Mouse (Mus musculus) kidney, postnatal 0 days (tissue): Measurements from ENCODE around the gene Ccdc12. TPM values are rescaled to one million over a fixed set of nuclear protein-coding genes. Genes with fewer than 3 reads are reported as not detected.

Source experiments
- ATAC-seq: fragments of 200-750 bp; cut with Nextera tagmentation; replicated peaks from 2 replicates; pipeline ENCODE4 v1.8.0; 2017; ENCODE audit warnings: low read depth, moderate number of reproducible peaks, moderate TSS enrichment, moderate library complexity; ENCODE audit not compliant: low FRiP score
- DNase-seq: peaks from one replicate; pipeline ENCODE4 v3.0.0-alpha.2; 2016; ENCODE audit warnings: low spot score
- H3K27ac ChIP-seq: fragments of 300-500 bp; sonication (generic); 2 replicates; pipeline ENCODE4 v1.5.1; 2014; ENCODE audit warnings: mild to moderate bottlenecking
- H3K27me3 ChIP-seq: fragments of 300-500 bp; sonication (generic); 2 replicates; pipeline ENCODE4 v1.6.1; 2014; ENCODE audit warnings: low read length, mixed read lengths; ENCODE audit not compliant: insufficient read depth
- H3K36me3 ChIP-seq: fragments of 300-500 bp; sonication (generic); 2 replicates; pipeline ENCODE4 v1.6.1; 2014; ENCODE audit warnings: low read length, mixed read lengths; ENCODE audit not compliant: insufficient read depth
- H3K4me1 ChIP-seq: fragments of 300-500 bp; sonication (generic); replicated peaks from 2 replicates; pipeline ENCODE4 v1.6.1; 2014; ENCODE audit warnings: antibody characterized with exemption, low read length, mixed read lengths; ENCODE audit not compliant: insufficient read depth
- H3K4me2 ChIP-seq: fragments of 300-500 bp; sonication (generic); 2 replicates; pipeline ENCODE4 v1.6.1; 2014; ENCODE audit warnings: mild to moderate bottlenecking, low read length, moderate library complexity, mixed read lengths
- H3K4me3 ChIP-seq: fragments of 300-500 bp; sonication (generic); replicated peaks from 2 replicates; pipeline ENCODE4 v1.5.1; 2014; ENCODE audit warnings: low read depth, low read length
- H3K9ac ChIP-seq: fragments of 300-500 bp; sonication (generic); 2 replicates; pipeline ENCODE4 v1.6.1; 2014; ENCODE audit warnings: low read depth, low read length
- H3K9me3 ChIP-seq: fragments of 300-500 bp; sonication (generic); replicated peaks from 2 replicates; pipeline ENCODE4 v1.6.1; 2016; ENCODE audit warnings: low read length, inconsistent platforms, mixed read lengths
- CTCF ChIP-seq: IDR thresholded peaks from 2 replicates; pipeline ENCODE4 v1.5.1; 2016; ENCODE audit warnings: antibody characterized with exemption, low read depth, mild to moderate bottlenecking, moderate library complexity
- WGBS: fragments of 180-500 bp; shearing (Covaris S2); extraction: QIAGEN DNeasy Blood & Tissue Kit; methylation state at CpG from one replicate; pipeline ENCODE4 v1.1.7; 2014; 5-methylcytosine and 5-hydroxymethylcytosine counted together
- polyA plus RNA-seq: library from polyadenylated mRNA; unstranded; fragments of >200 nt; fragmentation: Nextera tagmentation; extraction: Ambion mirVana; gene quantifications from 2 replicates; pipeline ENCODE4 v1.2.1, GENCODE M21; 2015

Gene Ccdc12
- polyA plus RNA-seq, 1 experiment from 2014 or later: 154 TPM

DNA sequence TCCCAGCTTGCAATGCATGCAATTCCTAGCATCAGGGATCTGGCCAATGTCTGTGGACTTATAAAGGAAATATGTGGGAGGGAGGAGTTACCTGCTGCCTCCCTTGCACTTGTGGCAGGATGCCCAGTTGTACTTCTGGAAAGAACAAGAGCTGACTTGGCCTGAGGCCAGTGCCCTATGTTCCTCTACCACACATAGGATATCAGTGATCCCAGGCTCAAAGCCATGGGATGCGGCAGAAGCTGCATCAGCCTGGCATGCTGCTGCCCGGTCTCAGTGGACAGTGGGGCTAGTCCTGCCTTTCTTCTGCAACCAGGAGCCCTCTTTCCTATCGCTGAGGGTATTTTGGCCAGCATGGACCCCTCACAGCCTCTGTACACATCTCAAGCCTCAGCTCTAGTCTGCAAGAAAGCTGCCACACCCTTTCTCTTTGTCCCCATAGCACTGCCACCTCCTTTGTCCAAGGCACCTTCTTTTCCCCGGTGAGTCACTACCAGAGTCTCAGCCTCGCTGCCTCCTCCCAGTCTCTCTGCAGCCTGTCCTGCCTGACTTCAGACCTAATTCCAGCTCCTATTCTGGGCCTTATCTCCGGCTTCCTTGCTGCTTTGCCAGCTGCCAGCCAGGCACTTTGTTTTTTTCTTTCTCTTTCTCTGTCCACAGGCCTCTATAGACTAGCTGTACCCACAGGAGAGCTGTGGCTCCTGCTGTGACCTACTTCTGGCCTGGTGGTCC is 28.0 kb downstream of the Ccdc12 start:
- H3K9ac ChIP-seq: 0 out of 2 replicates have a peak overlapping the region, but pooled peaks have one; percentile 37
- peak; percentile 80 for DNase-seq
- no peak overlapping the region for H3K4me3 ChIP-seq
- no peaks in the 10 kb centered on the region for H3K9me3 ChIP-seq
- peak; percentile 75 for ATAC-seq
- no peaks in the 10 kb centered on the region for H3K27me3 ChIP-seq
- 64% methylated on average over 6 of the region's 6 CpGs for WGBS
- TF ChIP-seq CTCF: no peak
- no peak overlapping the region for H3K4me2 ChIP-seq
- peaks cover 50% of the 10 kb centered on the region for H3K4me1 ChIP-seq
- no peaks in the 10 kb centered on the region for H3K36me3 ChIP-seq
- peak overlapping the region; percentile 97 for H3K27ac ChIP-seq

DNA sequence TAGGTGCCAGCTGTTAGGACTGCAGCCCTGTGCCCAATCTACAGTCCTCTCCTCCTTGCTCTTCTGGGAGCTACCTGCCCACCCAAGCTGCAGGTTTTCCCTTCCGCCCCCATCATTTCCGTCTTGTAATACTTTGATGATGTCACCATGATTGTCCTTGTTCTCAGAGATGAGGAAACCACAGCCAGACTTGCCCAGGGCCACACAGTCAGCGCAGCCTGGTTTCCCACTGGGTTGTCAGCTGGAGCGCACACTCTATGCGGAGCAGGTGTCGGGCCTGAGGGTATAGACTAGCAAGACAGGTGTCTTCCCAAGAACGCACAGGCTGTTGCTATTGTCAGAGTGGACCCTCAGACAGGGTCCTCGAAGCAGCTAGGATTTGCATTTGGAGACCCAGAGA is 28.9 kb downstream of the Ccdc12 start:
- Histone ChIP-seq H3K4me3 (no peak overlapping the region), H3K4me2 (no peak overlapping the region), H3K27ac (peak overlapping the region; percentile 97), H3K9ac (0 out of 2 replicates have a peak overlapping the region, but pooled peaks have one; percentile 37), H3K4me1 (peaks cover 50% of the 10 kb centered on the region), H3K9me3 (no peaks in the 10 kb centered on the region), H3K36me3 (no peaks in the 10 kb centered on the region), H3K27me3 (no peaks in the 10 kb centered on the region)
- TF ChIP-seq CTCF: no peak
- no peak for DNase-seq
- no peak for ATAC-seq
- WGBS: 80% methylated on average over 8 of the region's 8 CpGs

GRCm38 (mm10) chr9:110685591-110685990 is 29.3 kb downstream of the Ccdc12 start:
- 71% methylated on average over 5 of the region's 5 CpGs for WGBS

GRCm38 (mm10) chr9:110686472-110686871 is 30.2 kb downstream of the Ccdc12 start:
- no peak for ATAC-seq

More at GRCm38 (mm10) chr9:110685591-110685990, 29.3 kb downstream of the Ccdc12 start:
- H3K4me3 ChIP-seq: no peak overlapping the region
- no peaks in the 10 kb centered on the region for H3K36me3 ChIP-seq
- peak overlapping the region; percentile 97 for H3K27ac ChIP-seq
- H3K4me1 ChIP-seq: peaks cover 50% of the 10 kb centered on the region
- DNase-seq: no peak
- no peak overlapping the region for H3K4me2 ChIP-seq
- no peaks in the 10 kb centered on the region for H3K9me3 ChIP-seq
- no peak overlapping the region for H3K9ac ChIP-seq
- TF ChIP-seq CTCF: no peak
- ATAC-seq: no peak
- no peaks in the 10 kb centered on the region for H3K27me3 ChIP-seq

GRCm38 (mm10) chr9:110687061-110687460 is 30.8 kb downstream of the Ccdc12 start:
- ATAC-seq (no peak), DNase-seq (no peak)
- WGBS: 60% methylated on average over 5 of the region's 5 CpGs
- H3K9me3 ChIP-seq: no peaks in the 10 kb centered on the region
- no peaks in the 10 kb centered on the region for H3K36me3 ChIP-seq
- H3K4me1 ChIP-seq: peaks cover 47% of the 10 kb centered on the region
- H3K4me3 ChIP-seq: no peak overlapping the region
- H3K27ac ChIP-seq: no peak overlapping the region
- peak overlapping the region; percentile 13; the same call in 1 of the 2 replicates for H3K9ac ChIP-seq
- no peaks in the 10 kb centered on the region for H3K27me3 ChIP-seq
- no peak overlapping the region for H3K4me2 ChIP-seq
- TF ChIP-seq CTCF: peak; percentile 27; the same call in 1 of the 2 replicates

More at GRCm38 (mm10) chr9:110686472-110686871, 30.2 kb downstream of the Ccdc12 start:
- Histone ChIP-seq H3K27ac (peak overlapping the region; percentile 97), H3K36me3 (no peaks in the 10 kb centered on the region), H3K4me3 (no peak overlapping the region), H3K4me2 (no peak overlapping the region), H3K4me1 (peaks cover 50% of the 10 kb centered on the region), H3K9me3 (no peaks in the 10 kb centered on the region), H3K27me3 (no peaks in the 10 kb centered on the region), H3K9ac (no peak overlapping the region)
- WGBS: 52% methylated on average over 3 of the region's 3 CpGs
- DNase-seq: no peak
- no peak for TF ChIP-seq CTCF

DNA sequence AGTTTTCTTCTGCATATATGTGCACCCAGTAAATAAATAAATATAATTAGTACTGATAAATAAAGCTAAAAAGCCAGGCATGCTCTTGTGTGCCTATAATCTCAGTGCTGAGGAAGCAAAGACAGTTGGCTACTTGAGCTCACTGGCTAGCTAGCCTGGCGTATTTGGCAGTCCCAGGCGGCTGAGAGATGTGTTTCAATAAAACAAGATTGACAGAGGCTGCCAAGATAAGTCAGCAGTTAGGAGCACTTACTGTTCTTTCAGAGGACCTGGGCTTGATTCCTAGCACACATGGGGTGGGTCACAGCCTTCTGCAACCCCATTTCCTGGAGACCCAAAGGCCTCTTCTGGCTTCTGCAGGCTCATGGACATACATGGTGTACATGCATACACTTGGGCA is 31.5 kb downstream of the Ccdc12 start:
- TF ChIP-seq CTCF: no peak
- H3K4me1 ChIP-seq: peaks cover 41% of the 10 kb centered on the region
- 89% methylated on average over 2 of the region's 2 CpGs for WGBS

More for the DNA sequence above, 31.5 kb downstream of the Ccdc12 start:
- no peak overlapping the region for H3K9ac ChIP-seq
- H3K36me3 ChIP-seq: 0 out of 2 replicates have a peak, but pooled peaks cover 2% of the 10 kb centered on the region
- no peak overlapping the region for H3K4me3 ChIP-seq
- H3K27me3 ChIP-seq: no peaks in the 10 kb centered on the region
- no peaks in the 10 kb centered on the region for H3K9me3 ChIP-seq
- no peak for ATAC-seq
- H3K4me2 ChIP-seq: no peak overlapping the region
- no peak overlapping the region for H3K27ac ChIP-seq
- no peak for DNase-seq
